8 mouse cellular contexts compared by ENCODE assay signal in genomic region chr3:88620992-88621536, GRCm38 (mm10). TPM values are rescaled to one million over a fixed set of nuclear protein-coding genes. Genes with fewer than 3 reads are reported as not detected.
A peak's percentile ranks its signal among the peaks of the same experiment; 100 is the strongest.
DNase-seq lines count a peak whose midpoint lies in the region; ATAC-seq and TF ChIP-seq lines count a peak whose summit lies in the region.

No protein-coding gene starts in this region.

- peaks cover 77% of the 10 kb centered on the region for H3K4me1 ChIP-seq in G1E (ENCODE audit: insufficient read depth, low read depth, low read length)
- H3K4me1 ChIP-seq in embryonic facial prominence, embryonic 15.5 days: peaks cover 66% of the 10 kb centered on the region
- H3K4me1 ChIP-seq in heart, embryonic 14.5 days (ENCODE audit: control insufficient read depth in 2 of 2, insufficient read depth in 2 of 2, low read length in 2 of 2): peaks cover 53 to 66% of the 10 kb centered on the region in 2 experiments
- H3K4me1 ChIP-seq in kidney, postnatal 0 days (replicated peaks; ENCODE audit: insufficient read depth, low read length): peaks cover 42% of the 10 kb centered on the region

- peak overlapping the region; percentile 90 for H3K9ac ChIP-seq in embryonic facial prominence, embryonic 15.5 days
- H3K9ac ChIP-seq in heart, embryonic 14.5 days (ENCODE audit: low read length): peak overlapping the region; percentile 98
- H3K9ac ChIP-seq in kidney, postnatal 0 days (ENCODE audit: low read depth, low read length): peak overlapping the region; percentile 86

- peaks cover 34% of the 10 kb centered on the region for H3K36me3 ChIP-seq in G1E (replicated peaks)
- no peaks in the 10 kb centered on the region; the same call in 1 of the 2 replicates for H3K36me3 ChIP-seq in embryonic facial prominence, embryonic 15.5 days
- peaks cover 14% of the 10 kb centered on the region for H3K36me3 ChIP-seq in heart, embryonic 14.5 days (ENCODE audit: control insufficient read depth, insufficient read depth, low read length)
- H3K36me3 ChIP-seq in kidney, postnatal 0 days (ENCODE audit: insufficient read depth, low read length): no peaks in the 10 kb centered on the region

- no peak for TF ChIP-seq CTCF in G1E (IDR thresholded peaks at IDR 0.05; ENCODE audit: low read depth, low read length)
- no peak for TF ChIP-seq CTCF in kidney, postnatal 0 days (IDR thresholded peaks at IDR 0.05; ENCODE audit: low read depth)

- peak overlapping the region; percentile 97 for H3K27ac ChIP-seq in embryonic facial prominence, embryonic 15.5 days (replicated peaks)
- H3K27ac ChIP-seq in heart, embryonic 14.5 days (replicated peaks in 1 of 2; ENCODE audit: control insufficient read depth in 1 of 2, insufficient read depth in 1 of 2, low read depth in 2 of 2, low read length in 2 of 2): peak overlapping the region; percentile 82 to 99
- H3K27ac ChIP-seq in kidney, postnatal 0 days: peak overlapping the region; percentile 98

- H3K27me3 ChIP-seq in G1E (ENCODE audit: insufficient read depth, low read length): peaks cover 21% of the 10 kb centered on the region
- no peaks in the 10 kb centered on the region for H3K27me3 ChIP-seq in embryonic facial prominence, embryonic 15.5 days
- no peaks in the 10 kb centered on the region for H3K27me3 ChIP-seq in heart, embryonic 14.5 days (ENCODE audit: control insufficient read depth, insufficient read depth, low read length)
- H3K27me3 ChIP-seq in kidney, postnatal 0 days (ENCODE audit: insufficient read depth, low read length): no peaks in the 10 kb centered on the region

- WGBS in embryonic facial prominence, embryonic 15.5 days: 0% methylated on average over 61 of the region's 64 CpGs
- under 1% methylated on average over 62 of the region's 64 CpGs for WGBS in heart, embryonic 14.5 days
- under 1% methylated on average over 59 of the region's 64 CpGs for WGBS in kidney, postnatal 0 days

- peak; percentile 51; the same call in 1 of the 2 replicates for ATAC-seq in G1E (ENCODE audit: extremely low read depth, insufficient number of reproducible peaks, low FRiP score, poor library complexity, severe bottlenecking)
- peak; percentile 77 for ATAC-seq in embryonic facial prominence, embryonic 15.5 days (ENCODE audit: insufficient number of reproducible peaks, low FRiP score, low TSS enrichment, low read depth)
- ATAC-seq in heart, embryonic 14.5 days (ENCODE audit: insufficient number of reproducible peaks, insufficient read depth, low FRiP score, low read depth): peak; percentile 78
- ATAC-seq in kidney, postnatal 0 days (replicated peaks; ENCODE audit: low FRiP score, low read depth): peak; percentile 67

- peak; percentile 92 for DNase-seq in G1E (ENCODE audit: low spot score)
- DNase-seq in adrenal gland, postnatal 25 days: peak; percentile 69
- DNase-seq in kidney, postnatal 0 days (ENCODE audit: low spot score): peak; percentile 90
- DNase-seq in lung, postnatal 4 days: peak; percentile 89 to 92
- DNase-seq in spleen, adult 12 weeks (ENCODE audit: low spot score): peak; percentile 53
- DNase-seq in frontal cortex, postnatal 25 days (ENCODE audit: low spot score in 2 of 2): no peak

- H3K4me3 ChIP-seq in G1E (ENCODE audit: low read depth, low read length): peak overlapping the region; percentile 91
- peak overlapping the region; percentile 89 for H3K4me3 ChIP-seq in embryonic facial prominence, embryonic 15.5 days (replicated peaks)
- H3K4me3 ChIP-seq in heart, embryonic 14.5 days (ENCODE audit: control insufficient read depth in 1 of 2, insufficient read depth in 1 of 2, low read depth in 1 of 2, low read length in 2 of 2): peak overlapping the region; percentile 86 to 89
- peak overlapping the region; percentile 72 for H3K4me3 ChIP-seq in kidney, postnatal 0 days (replicated peaks; ENCODE audit: low read depth, low read length)

- H3K4me2 ChIP-seq in embryonic facial prominence, embryonic 15.5 days (replicated peaks): peak overlapping the region; percentile 80
- H3K4me2 ChIP-seq in heart, embryonic 14.5 days (ENCODE audit: low read length): peak overlapping the region; percentile 77
- peak overlapping the region; percentile 69 for H3K4me2 ChIP-seq in kidney, postnatal 0 days (ENCODE audit: low read length)

- no peaks in the 10 kb centered on the region for H3K9me3 ChIP-seq in G1E (replicated peaks)
- no peaks in the 10 kb centered on the region for H3K9me3 ChIP-seq in embryonic facial prominence, embryonic 15.5 days (replicated peaks)
- no peaks in the 10 kb centered on the region for H3K9me3 ChIP-seq in heart, embryonic 14.5 days (ENCODE audit: control insufficient read depth, low read length)
- no peaks in the 10 kb centered on the region for H3K9me3 ChIP-seq in kidney, postnatal 0 days (replicated peaks; ENCODE audit: low read length)

RNA-seq across cellular contexts. Expression of gene Arhgef2, which starts 15.3 kb away (rescaled TPM):
- total RNA-seq in G1E (2014; fragmentation: Nextera tagmentation): 170 and 181 TPM in 2 replicates
- 64.2 and 66.2 TPM in 2 replicates for total RNA-seq in G1E (2017)
- polyA plus RNA-seq in G1E (2012): 277 and 291 TPM in 2 replicates
- total RNA-seq in adrenal gland, postnatal 25 days (2021): 35.4 and 35.9 TPM in 2 replicates
- 96.6 and 97.9 TPM in 2 replicates for polyA plus RNA-seq in embryonic facial prominence, embryonic 15.5 days (2015; fragmentation: Nextera tagmentation; extraction: Ambion mirVana)
- 92.6 and 94.2 TPM in 2 replicates for polyA plus RNA-seq in heart, embryonic 14.5 days (2014; fragmentation: Nextera tagmentation; extraction: Ambion mirVana)
- 53.7 and 65.4 TPM in 2 replicates for polyA plus RNA-seq in kidney, postnatal 0 days (2015; fragmentation: Nextera tagmentation; extraction: Ambion mirVana)

RNA-seq across cellular contexts. Expression of gene Rxfp4, which starts 31.9 kb away (rescaled TPM):
- total RNA-seq in G1E (2014; fragmentation: Nextera tagmentation) (not detected in 2 replicates), G1E (2017) (0.12 TPM in 1 of 2 replicates, not detected in the other)
- polyA plus RNA-seq in G1E (2012): not detected in 2 replicates
- not detected in 2 replicates for total RNA-seq in adrenal gland, postnatal 25 days (2021)
- polyA plus RNA-seq in embryonic facial prominence, embryonic 15.5 days (2015; fragmentation: Nextera tagmentation; extraction: Ambion mirVana): not detected in 2 replicates
- polyA plus RNA-seq in heart, embryonic 14.5 days (2014; fragmentation: Nextera tagmentation; extraction: Ambion mirVana): not detected in 2 replicates
- polyA plus RNA-seq in kidney, postnatal 0 days (2015; fragmentation: Nextera tagmentation; extraction: Ambion mirVana): not detected in 2 replicates

RNA-seq across cellular contexts. Expression of gene Ssr2, which starts 45.4 kb away (rescaled TPM):
- total RNA-seq in G1E (2014; fragmentation: Nextera tagmentation) (269 and 289 TPM in 2 replicates), G1E (2017) (132 and 134 TPM in 2 replicates)
- polyA plus RNA-seq in G1E (2012): 123 and 280 TPM in 2 replicates
- total RNA-seq in adrenal gland, postnatal 25 days (2021): 199 and 214 TPM in 2 replicates
- 339 and 341 TPM in 2 replicates for polyA plus RNA-seq in embryonic facial prominence, embryonic 15.5 days (2015; fragmentation: Nextera tagmentation; extraction: Ambion mirVana)
- polyA plus RNA-seq in heart, embryonic 14.5 days (2014; fragmentation: Nextera tagmentation; extraction: Ambion mirVana): 178 and 181 TPM in 2 replicates
- 294 and 311 TPM in 2 replicates for polyA plus RNA-seq in kidney, postnatal 0 days (2015; fragmentation: Nextera tagmentation; extraction: Ambion mirVana)

Comparison
In these comparisons a context has a peak if more than half of its experiments do, and no peak if none do; other contexts are left out.
1. DNase-seq: peak in G1E (single experiment), adrenal gland, postnatal 25 days (single experiment), kidney, postnatal 0 days (single experiment), lung, postnatal 4 days (2 of 2) and spleen, adult 12 weeks (single experiment); none in frontal cortex, postnatal 25 days (0 of 2).
2. Peak in every context shown above with its lines, with median percentiles within 50 percentile points of each other: ATAC-seq, H3K4me3 ChIP-seq, H3K27ac ChIP-seq, H3K4me2 ChIP-seq and H3K9ac ChIP-seq.